Mouse (Mus musculus) embryonic facial prominence, embryonic 14.5 days (tissue): ENCODE measurements around the gene Exog. TPM values are rescaled to one million over a fixed set of nuclear protein-coding genes. Genes with fewer than 3 reads are reported as not detected.
A peak's percentile ranks its signal among the peaks of the same experiment; 100 is the strongest.

Source experiments
- ATAC-seq: fragments of 200-750 bp; cut with Nextera tagmentation; 2 replicates; pipeline ENCODE4 v1.8.0; 2017; ENCODE audit warnings: low read depth, moderate number of reproducible peaks, moderate TSS enrichment
- DNase-seq: peaks from one replicate; pipeline ENCODE4 v3.0.0-alpha.2; 2015; ENCODE audit warnings: low spot score
- H3K27ac ChIP-seq: fragments of 300-500 bp; sonication (generic); replicated peaks from 2 replicates; pipeline ENCODE4 v1.5.1; 2014; ENCODE audit warnings: low read depth, mild to moderate bottlenecking, low read length, moderate library complexity
- H3K27me3 ChIP-seq: fragments of 300-500 bp; sonication (generic); replicated peaks from 2 replicates; pipeline ENCODE4 v1.6.1; 2014; ENCODE audit warnings: low read length; ENCODE audit not compliant: control insufficient read depth, insufficient read depth
- H3K36me3 ChIP-seq: fragments of 300-500 bp; sonication (generic); 2 replicates; pipeline ENCODE4 v1.6.1; 2014; ENCODE audit warnings: low read length, mixed read lengths; ENCODE audit not compliant: control insufficient read depth, insufficient read depth
- H3K4me1 ChIP-seq: fragments of 300-500 bp; sonication (generic); 2 replicates; pipeline ENCODE4 v1.6.1; 2014; ENCODE audit warnings: antibody characterized with exemption, low read length; ENCODE audit not compliant: control insufficient read depth, insufficient read depth
- H3K4me2 ChIP-seq: fragments of 300-500 bp; sonication (generic); 2 replicates; pipeline ENCODE4 v1.6.1; 2014; ENCODE audit warnings: low read depth, mild to moderate bottlenecking, low read length, moderate library complexity, mixed read lengths
- H3K4me3 ChIP-seq: fragments of 300-500 bp; sonication (generic); 2 replicates; pipeline ENCODE4 v1.5.1; 2014; ENCODE audit warnings: low read depth, mild to moderate bottlenecking, low read length
- H3K9ac ChIP-seq: fragments of 300-500 bp; sonication (generic); 2 replicates; pipeline ENCODE4 v1.6.1; 2014; ENCODE audit warnings: low read depth, mild to moderate bottlenecking, low read length, moderate library complexity, mixed read lengths
- H3K9me3 ChIP-seq: fragments of 300-500 bp; sonication (generic); 2 replicates; pipeline ENCODE4 v1.6.1; 2016; ENCODE audit warnings: low read length; ENCODE audit not compliant: control insufficient read depth
- WGBS: fragments of 180-500 bp; shearing (Covaris S2); extraction: QIAGEN DNeasy Blood & Tissue Kit; methylation state at CpG from one replicate; pipeline ENCODE4 v1.1.7; 2014; 5-methylcytosine and 5-hydroxymethylcytosine counted together
- polyA plus RNA-seq: library from polyadenylated mRNA; unstranded; fragments of >200 nt; fragmentation: Nextera tagmentation; extraction: Ambion mirVana; gene quantifications from 2 replicates; pipeline ENCODE4 v1.2.1, GENCODE M21; 2014

Exog gene
- polyA plus RNA-seq, result 22.5 and 26.4 TPM in 2 replicates

- ATAC-seq, result peak; percentile 96
- WGBS, result under 1% methylated on average over 40 of the region's 52 CpGs
Observed at GRCm38 (mm10) chr9:119444738-119445429, at the start of gene Exog. Gene Exog, plus strand, starts transcription at chr9:119444943.

GRCm38 (mm10) chr9:119401351-119401750, 43.4 kb upstream of the Exog start:
- peaks cover 6% of the 10 kb centered on the region; the same call in 1 of the 2 replicates for H3K4me1 ChIP-seq
- H3K4me3 ChIP-seq, result peak overlapping the region; percentile 88
- DNase-seq (no peak), ATAC-seq (peak; percentile 0; the same call in 1 of the 2 replicates)
- no peaks in the 10 kb centered on the region for H3K27me3 ChIP-seq
- H3K9me3 ChIP-seq, result no peaks in the 10 kb centered on the region
- H3K27ac ChIP-seq, result no peak overlapping the region
- H3K4me2 ChIP-seq, result peak overlapping the region; percentile 98
- peak overlapping the region; percentile 40; the same call in 1 of the 2 replicates for H3K9ac ChIP-seq
- no peaks in the 10 kb centered on the region for H3K36me3 ChIP-seq
- 8% methylated on average over 7 of the region's 7 CpGs for WGBS

More at GRCm38 (mm10) chr9:119444738-119445429, at the start of gene Exog:
- Histone ChIP-seq H3K9me3 (no peaks in the 10 kb centered on the region), H3K4me1 (peaks cover 7% of the 10 kb centered on the region), H3K4me3 (peak within 1 kb of the TSS; percentile 85), H3K9ac (peak within 1 kb of the TSS; percentile 92), H3K4me2 (peak within 1 kb of the TSS; percentile 88), H3K27ac (peak within 1 kb of the TSS; percentile 88), H3K27me3 (no peaks in the 10 kb centered on the region), H3K36me3 (peaks cover 37% of the 10 kb centered on the region)
- peak; percentile 97 for DNase-seq

GRCm38 (mm10) chr9:119401801-119402214, 42.9 kb upstream of the Exog start, which contains the start of gene Acvr2b:
Gene Acvr2b, plus strand, starts transcription at chr9:119402118.
- DNase-seq, result peak; percentile 97
- Histone ChIP-seq H3K27ac (peak within 1 kb of the TSS; percentile 98), H3K4me3 (peak within 1 kb of the TSS; percentile 88), H3K9ac (peak within 1 kb of the TSS; percentile 98), H3K4me1 (peaks cover 6% of the 10 kb centered on the region; the same call in 1 of the 2 replicates), H3K36me3 (no peaks in the 10 kb centered on the region), H3K9me3 (no peaks in the 10 kb centered on the region), H3K4me2 (peak within 1 kb of the TSS; percentile 98), H3K27me3 (no peaks in the 10 kb centered on the region)
- peak; percentile 94 for ATAC-seq
- WGBS, result 0% methylated on average over 4 of the region's 32 CpGs

- whole genome bisulfite sequencing, result under 1% methylated on average over 49 of the region's 127 CpGs
- peak; percentile 69 for ATAC-seq
- H3K9ac ChIP-seq, result peak overlapping the region; percentile 98
Observed at GRCm38 (mm10) chr9:119402253-119403235, 42.2 kb upstream of the Exog start.

GRCm38 (mm10) chr9:119403236-119403641, 41.5 kb upstream of the Exog start:
- H3K4me2 ChIP-seq, result peak overlapping the region; percentile 98
- no peaks in the 10 kb centered on the region for H3K27me3 ChIP-seq
- peak; percentile 31; the same call in 1 of the 2 replicates for ATAC-seq
- H3K9ac ChIP-seq, result peak overlapping the region; percentile 98
- under 1% methylated on average over 22 of the region's 26 CpGs for WGBS
- peaks cover 13% of the 10 kb centered on the region; the same call in 1 of the 2 replicates for H3K4me1 ChIP-seq
- DNase-seq, result peak; percentile 82
- peak overlapping the region; percentile 98 for H3K27ac ChIP-seq
- H3K4me3 ChIP-seq, result peak overlapping the region; percentile 88
- no peaks in the 10 kb centered on the region for H3K36me3 ChIP-seq
- no peaks in the 10 kb centered on the region for H3K9me3 ChIP-seq

More at GRCm38 (mm10) chr9:119402253-119403235, 42.2 kb upstream of the Exog start:
- H3K27ac ChIP-seq, result peak overlapping the region; percentile 98
- H3K9me3 ChIP-seq, result no peaks in the 10 kb centered on the region
- no peaks in the 10 kb centered on the region for H3K36me3 ChIP-seq
- DNase-seq, result peak; percentile 53
- H3K4me2 ChIP-seq, result peak overlapping the region; percentile 98
- H3K4me3 ChIP-seq, result peak overlapping the region; percentile 88
- no peaks in the 10 kb centered on the region for H3K27me3 ChIP-seq
- peaks cover 8% of the 10 kb centered on the region; the same call in 1 of the 2 replicates for H3K4me1 ChIP-seq

GRCm38 (mm10) chr9:119404090-119404489, 40.7 kb upstream of the Exog start:
- no peak for ATAC-seq
- Histone ChIP-seq H3K36me3 (no peaks in the 10 kb centered on the region), H3K27me3 (no peaks in the 10 kb centered on the region), H3K4me2 (peak overlapping the region; percentile 98), H3K4me3 (peak overlapping the region; percentile 88), H3K4me1 (peaks cover 13% of the 10 kb centered on the region; the same call in 1 of the 2 replicates), H3K9me3 (no peaks in the 10 kb centered on the region), H3K9ac (peak overlapping the region; percentile 98; the same call in 1 of the 2 replicates), H3K27ac (no peak overlapping the region)
- no peak for DNase-seq
- WGBS, result 64% methylated on average over 5 of the region's 5 CpGs

GRCm38 (mm10) chr9:119407884-119408283, 36.9 kb upstream of the Exog start:
- 44% methylated on average over 10 of the region's 15 CpGs for WGBS

More at GRCm38 (mm10) chr9:119407884-119408283, 36.9 kb upstream of the Exog start:
- Histone ChIP-seq H3K4me1 (peaks cover 13% of the 10 kb centered on the region; the same call in 1 of the 2 replicates), H3K27ac (no peak overlapping the region), H3K4me2 (no peak overlapping the region), H3K9me3 (peaks cover 23% of the 10 kb centered on the region), H3K27me3 (no peaks in the 10 kb centered on the region), H3K9ac (no peak overlapping the region), H3K4me3 (no peak overlapping the region), H3K36me3 (peaks cover 12% of the 10 kb centered on the region; the same call in 1 of the 2 replicates)
- ATAC-seq (no peak), DNase-seq (no peak)
